Mouse (Mus musculus) embryonic fibroblast, embryonic 13.5 days (primary cell): ENCODE data around the gene Sec23ip.
"Not testable (repeated sequence)": the region's sequence is repeated elsewhere in the genome, so short reads cannot be mapped to it uniquely, and the experiment has no call there.

ENCODE experiments used
- CTCF ChIP-seq: IDR thresholded peaks from 2 replicates; pipeline ENCODE4 v1.5.1; 2011; ENCODE audit warnings: mild to moderate bottlenecking, control low read depth, low read length, moderate library complexity, borderline replicate concordance; ENCODE audit not compliant: insufficient read depth
- POLR2A ChIP-seq: IDR thresholded peaks from 2 replicates; pipeline ENCODE4 v1.6.1; 2011; ENCODE audit warnings: low read depth, mild to moderate bottlenecking, control low read depth, low read length, moderate library complexity

DNA sequence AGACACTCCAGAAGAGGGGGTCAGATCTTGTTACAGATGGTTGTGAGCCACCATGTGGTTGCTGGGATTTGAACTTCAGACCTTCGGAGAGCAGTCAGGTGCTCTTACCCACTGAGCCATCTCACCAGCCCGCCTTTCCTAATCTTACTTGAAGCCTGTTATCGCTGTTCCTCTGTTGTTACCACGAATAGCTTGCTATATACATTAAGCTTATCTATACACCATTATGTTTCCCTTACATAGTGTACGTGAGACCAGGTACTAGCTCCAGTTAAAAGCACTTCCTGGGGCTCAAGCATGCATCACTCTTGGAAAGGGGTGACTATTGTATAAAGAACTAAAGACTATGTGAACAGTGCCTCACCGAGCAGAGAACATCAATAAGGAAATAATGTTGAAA is 44.8 kb upstream of the Sec23ip start:
- TF ChIP-seq CTCF, POLR2A: not testable (repeated sequence)
